Mouse (Mus musculus): Measurements from ENCODE around the gene Foxp1.

- TF ChIP-seq POLR2A (IDR thresholded peaks at IDR 0.05; ENCODE audit: low read depth, low read length) (no peak), CTCF (IDR thresholded peaks at IDR 0.05; ENCODE audit: extremely low read depth, insufficient read depth, insufficient read length, insufficient replicate concordance) (no peak)
These were observed 134.5 kb downstream of the Foxp1 start for GRCm38 (mm10) chr6:99388023-99388422.
